Mouse (Mus musculus): ENCODE measurements at regions not wholly inside any gene's neighbourhood (a gene's known extent, or its start where the extent isn't known, plus 50 kb on each side); places are given as distances from the start of the nearest gene placed in this dataset.

GRCm38 (mm10) chr15:61927385-61928120, 1004.7 kb upstream of the A1bg start:
- DNase-seq (ENCODE audit: low read depth, low spot score), result no peak

- no peak for DNase-seq (ENCODE audit: low read depth, low spot score)
These were observed 997.2 kb upstream of the A1bg start for GRCm38 (mm10) chr15:61920041-61920440.

- DNase-seq (ENCODE audit: low read depth, low spot score), result no peak
These were observed 990.8 kb upstream of the A1bg start for GRCm38 (mm10) chr15:61913546-61914160.

- DNase-seq (ENCODE audit: low read depth, low spot score), result no peak
These were observed 982.5 kb upstream of the A1bg start for GRCm38 (mm10) chr15:61905165-61905845.

GRCm38 (mm10) chr15:61899809-61900208, 977.0 kb upstream of the A1bg start:
- DNase-seq (ENCODE audit: low read depth, low spot score), result no peak

GRCm38 (mm10) chr15:61897566-61897965, 974.8 kb upstream of the A1bg start:
- DNase-seq (ENCODE audit: low read depth, low spot score), result no peak

- DNase-seq (ENCODE audit: low read depth, low spot score), result no peak
These were observed 967.5 kb upstream of the A1bg start for GRCm38 (mm10) chr15:61890330-61890729.

GRCm38 (mm10) chr15:61888569-61889326, 965.9 kb upstream of the A1bg start:
- DNase-seq (ENCODE audit: low read depth, low spot score), result no peak

GRCm38 (mm10) chr15:61879408-61879807, 956.6 kb upstream of the A1bg start:
- DNase-seq (ENCODE audit: low read depth, low spot score), result no peak

- DNase-seq (ENCODE audit: low read depth, low spot score), result no peak
These were observed 950.2 kb upstream of the A1bg start for GRCm38 (mm10) chr15:61873047-61873446.

GRCm38 (mm10) chr15:61860759-61861158, 937.9 kb upstream of the A1bg start:
- DNase-seq (ENCODE audit: low read depth, low spot score), result no peak

- no peak for DNase-seq (ENCODE audit: low read depth, low spot score)
These were observed 933.1 kb upstream of the A1bg start for GRCm38 (mm10) chr15:61855880-61856279.

GRCm38 (mm10) chr15:61812671-61813070, 889.9 kb upstream of the A1bg start:
- DNase-seq (ENCODE audit: low read depth, low spot score), result no peak

- no peak for DNase-seq (ENCODE audit: low read depth, low spot score)
These were observed 882.6 kb upstream of the A1bg start for GRCm38 (mm10) chr15:61805379-61805778.

GRCm38 (mm10) chr15:61800155-61800554, 877.3 kb upstream of the A1bg start:
- DNase-seq (ENCODE audit: low read depth, low spot score), result no peak

GRCm38 (mm10) chr15:61797827-61798226, 875.0 kb upstream of the A1bg start:
- DNase-seq (ENCODE audit: low read depth, low spot score), result no peak

- no peak for DNase-seq (ENCODE audit: low read depth, low spot score)
These were observed 871.7 kb upstream of the A1bg start for GRCm38 (mm10) chr15:61794506-61794905.

- DNase-seq (ENCODE audit: low read depth, low spot score), result no peak
These were observed 867.2 kb upstream of the A1bg start for GRCm38 (mm10) chr15:61789847-61790562.

GRCm38 (mm10) chr15:61787046-61787445, 864.2 kb upstream of the A1bg start:
- no peak for DNase-seq (ENCODE audit: low read depth, low spot score)

- DNase-seq (ENCODE audit: low read depth, low spot score), result no peak
These were observed 858.7 kb upstream of the A1bg start for GRCm38 (mm10) chr15:61781531-61781930.

GRCm38 (mm10) chr15:61772996-61773395, 850.2 kb upstream of the A1bg start:
- no peak for DNase-seq (ENCODE audit: low read depth, low spot score)

All from embryo, embryonic 11.5 days (tissue).